Mouse (Mus musculus) splenic B cell, adult 2 months (primary cell): ENCODE measurements around the gene Fam111a.

ENCODE experiments used
- DNase-seq: peaks from one replicate; pipeline ENCODE4 v3.0.0-alpha.2; 2011; ENCODE audit warnings: low read depth, low spot score
- H3K27me3 ChIP-seq: 2 replicates; pipeline ENCODE4 v1.6.1; 2012; ENCODE audit warnings: mild to moderate bottlenecking, low read length, moderate library complexity, mixed read lengths; ENCODE audit not compliant: control insufficient read depth, poor library complexity, insufficient read depth, severe bottlenecking
- H3K36me3 ChIP-seq: 2 replicates; pipeline ENCODE4 v1.6.1; 2012; ENCODE audit warnings: mild to moderate bottlenecking, low read length, moderate library complexity, mixed read lengths; ENCODE audit not compliant: control insufficient read depth, poor library complexity, insufficient read depth, severe bottlenecking

Gene Fam111a

DNA sequence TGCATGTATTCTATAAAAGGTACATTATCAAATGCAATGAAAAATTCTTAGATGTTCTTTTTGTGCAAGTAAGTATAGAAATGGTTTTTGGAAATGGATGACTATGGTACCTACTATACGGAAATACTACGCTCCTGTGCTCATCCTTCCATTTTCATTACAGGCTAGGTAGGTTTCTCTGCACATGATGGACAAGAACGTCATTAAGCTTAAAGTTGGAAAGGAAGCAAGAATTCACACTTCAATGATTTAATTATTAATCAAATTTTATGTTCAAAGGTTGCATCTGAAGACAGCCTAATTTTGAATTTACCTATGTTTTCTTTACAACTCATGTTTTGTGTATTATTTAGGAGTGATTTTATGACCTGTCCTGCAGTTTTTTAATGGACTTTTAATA lies 88.7 kb downstream of the Fam111a start:
- H3K27me3 ChIP-seq = no peaks in the 10 kb centered on the region
- no peak for DNase-seq
- H3K36me3 ChIP-seq = no peaks in the 10 kb centered on the region

DNA sequence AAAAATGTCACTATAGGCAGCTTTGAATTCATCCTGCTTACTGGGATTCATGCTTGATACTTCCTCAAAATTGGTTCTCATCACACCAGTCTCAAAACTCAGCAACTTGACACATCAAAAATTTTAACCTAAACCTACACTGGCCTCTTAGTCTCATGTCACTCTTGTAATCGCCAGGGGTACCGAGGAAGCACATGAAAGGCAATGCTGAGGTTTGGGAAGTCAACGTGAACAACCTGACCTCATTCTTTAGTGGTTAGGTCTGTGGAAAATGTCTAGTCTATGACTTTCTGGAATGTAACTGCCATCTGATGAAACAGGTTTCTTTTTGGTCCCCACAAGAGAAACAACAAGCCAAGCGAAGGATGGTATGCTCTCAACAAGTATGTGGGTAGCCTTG lies 89.4 kb downstream of the Fam111a start:
- DNase-seq = no peak

DNA sequence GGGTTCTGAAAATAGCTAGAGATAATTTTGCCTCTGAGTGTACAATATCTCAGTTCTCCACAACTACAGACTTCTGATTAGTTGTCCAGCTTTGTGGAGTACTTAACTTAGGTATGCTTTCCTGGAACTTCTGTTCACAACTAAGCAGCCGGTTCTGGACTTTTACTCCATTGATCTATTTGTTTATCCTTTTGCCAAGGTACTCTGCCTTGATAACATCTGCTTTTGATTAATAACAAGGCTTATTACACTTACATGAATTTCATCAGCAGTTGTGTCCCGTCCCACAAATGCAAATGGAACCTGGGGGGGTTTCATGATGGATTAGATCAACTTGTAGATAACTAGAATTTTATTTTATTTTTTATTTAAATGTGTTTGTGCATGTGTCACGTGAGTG lies 91.3 kb downstream of the Fam111a start:
- H3K27me3 ChIP-seq = no peaks in the 10 kb centered on the region
- no peak for DNase-seq
- no peaks in the 10 kb centered on the region for H3K36me3 ChIP-seq

More for the DNA sequence above, 89.4 kb downstream of the Fam111a start:
- Histone ChIP-seq H3K27me3 (no peaks in the 10 kb centered on the region), H3K36me3 (no peaks in the 10 kb centered on the region)

DNA sequence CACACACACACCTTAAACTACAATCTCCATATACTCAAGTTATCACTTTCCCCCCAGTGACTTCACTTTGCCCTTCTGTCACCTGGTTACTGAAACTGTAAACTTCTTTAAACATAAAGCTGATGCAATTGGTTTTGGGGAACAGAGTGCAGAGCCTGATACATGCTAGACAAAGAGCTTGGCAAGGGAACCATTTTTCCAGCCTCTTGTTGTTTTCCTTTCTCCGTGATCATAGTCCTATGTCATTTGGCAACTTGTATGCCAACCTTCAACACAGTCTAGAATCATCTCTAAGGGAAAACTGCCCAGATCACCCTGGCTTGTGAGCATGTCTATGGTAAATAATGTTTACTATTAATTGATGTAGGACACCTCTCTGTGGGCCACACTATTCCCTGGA lies 92.5 kb downstream of the Fam111a start:
- Histone ChIP-seq H3K36me3 (no peaks in the 10 kb centered on the region), H3K27me3 (no peaks in the 10 kb centered on the region)
- DNase-seq = no peak
